Mouse (Mus musculus): ENCODE measurements around the gene 4933428M09Rik.
"Not testable (repeated sequence)": the region's sequence is repeated elsewhere in the genome, so short reads cannot be mapped to it uniquely, and the experiment has no call there.

The 4933428M09Rik gene

GRCm38 (mm10) chrX:139178928-139179327 is at the start of gene 4933428M09Rik:
Gene 4933428M09Rik, plus strand, starts transcription at chrX:139179228.
- DNase-seq (ENCODE audit: low spot score in 2 of 2) = no peak

GRCm38 (mm10) chrX:139134031-139134430 is 45.0 kb upstream of the 4933428M09Rik start:
- no peak for DNase-seq (ENCODE audit: low spot score in 2 of 2)

GRCm38 (mm10) chrX:139191506-139191905 is 12.5 kb downstream of the 4933428M09Rik start:
- not testable (repeated sequence) for DNase-seq (ENCODE audit: low spot score in 2 of 2)

GRCm38 (mm10) chrX:139194572-139195279 is 15.7 kb downstream of the 4933428M09Rik start:
- DNase-seq (ENCODE audit: low spot score in 2 of 2) = no peak

GRCm38 (mm10) chrX:139209191-139209828 is 30.3 kb downstream of the 4933428M09Rik start:
- not testable (repeated sequence) for DNase-seq (ENCODE audit: low spot score in 2 of 2)

- DNase-seq (ENCODE audit: low spot score in 2 of 2) = no peak
Observed at GRCm38 (mm10) chrX:139209829-139210225, 30.8 kb downstream of the 4933428M09Rik start, which contains the start of gene Mum1l1. Gene Mum1l1, plus strand, starts transcription at chrX:139210042.

- no peak for DNase-seq (ENCODE audit: low spot score in 2 of 2)
Observed at GRCm38 (mm10) chrX:139214765-139215164, 35.7 kb downstream of the 4933428M09Rik start.

- no peak for DNase-seq (ENCODE audit: low spot score in 2 of 2)
Observed at GRCm38 (mm10) chrX:139216409-139216808, 37.4 kb downstream of the 4933428M09Rik start.

GRCm38 (mm10) chrX:139216991-139217593 is 38.1 kb downstream of the 4933428M09Rik start:
- DNase-seq (ENCODE audit: low spot score in 2 of 2) = peak in 1 of 2 experiments; percentile 18

GRCm38 (mm10) chrX:139217776-139218175 is 38.7 kb downstream of the 4933428M09Rik start:
- DNase-seq (ENCODE audit: low spot score in 2 of 2) = no peak

- DNase-seq (ENCODE audit: low spot score in 2 of 2) = peak; percentile 7 to 58
Observed at GRCm38 (mm10) chrX:139219017-139219416, 40.0 kb downstream of the 4933428M09Rik start.

GRCm38 (mm10) chrX:139220830-139221229 is 41.8 kb downstream of the 4933428M09Rik start:
- DNase-seq (ENCODE audit: low spot score in 2 of 2) = no peak

- DNase-seq (ENCODE audit: low spot score in 2 of 2) = no peak
Observed at GRCm38 (mm10) chrX:139221893-139222292, 42.9 kb downstream of the 4933428M09Rik start.

All from left cerebral cortex, adult 9 months (tissue).